Mouse (Mus musculus) thymus, postnatal 10 days (tissue): ENCODE results near the gene Robo2.
"Not testable (repeated sequence)": the region's sequence is repeated elsewhere in the genome, so short reads cannot be mapped to it uniquely, and the experiment has no call there.

Experiments
- DNase-seq, 2 experiments: peaks; one replicate each; pipeline ENCODE4 v3.0.0; 2021; ENCODE audit warnings: low spot score in 2 of 2

Gene Robo2

GRCm38 (mm10) chr16:74200705-74201104 is 210.9 kb downstream of the Robo2 start:
- DNase-seq = no peak

- DNase-seq = no peak
Observed at GRCm38 (mm10) chr16:74200024-74200703, 211.5 kb downstream of the Robo2 start.

DNA sequence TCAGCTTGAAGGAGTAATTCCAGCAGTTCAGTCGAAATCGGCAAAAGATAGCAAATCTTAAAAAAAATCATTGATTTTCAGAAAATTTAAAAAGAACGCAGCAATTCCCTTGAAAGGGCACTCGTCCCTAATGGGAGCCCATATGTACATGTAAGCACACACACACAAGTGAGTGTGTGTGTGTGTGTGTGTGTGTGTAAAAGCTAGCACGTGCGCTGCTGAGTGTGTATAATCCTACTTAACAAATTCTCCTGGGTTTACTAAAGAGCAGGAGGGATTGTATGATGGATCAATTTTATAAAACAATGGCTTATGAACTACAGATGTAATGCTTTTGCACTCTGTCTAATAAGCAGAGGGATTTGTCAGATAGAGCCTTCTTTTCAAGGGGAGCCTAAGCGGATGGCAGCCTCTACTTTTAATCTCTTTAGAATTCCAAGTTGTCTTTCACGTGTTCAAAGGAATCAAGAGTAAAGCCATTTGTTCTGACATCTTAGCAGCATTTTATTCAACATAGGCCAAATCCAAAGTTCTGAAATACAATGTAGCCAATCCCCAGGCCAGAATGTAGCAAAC is 218.6 kb downstream of the Robo2 start:
- no peak for DNase-seq

DNA sequence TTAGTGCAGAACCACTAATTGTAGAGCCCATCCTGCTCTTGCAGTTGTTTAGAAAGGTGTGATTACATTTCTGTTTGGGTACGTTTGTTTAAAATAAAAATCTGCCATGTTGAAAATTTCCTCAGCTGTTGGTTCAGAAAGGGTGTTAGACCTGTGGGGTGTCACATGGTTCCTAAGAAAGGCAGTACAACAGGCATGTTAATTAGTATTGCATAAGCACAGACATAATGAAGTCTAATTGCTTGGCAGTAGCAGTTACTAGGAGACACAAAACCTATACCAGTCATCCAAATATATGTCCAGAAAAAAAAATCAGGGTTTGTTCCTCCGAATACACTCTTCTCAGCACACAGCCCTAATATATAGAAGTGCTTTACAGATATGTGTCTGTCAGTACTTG is 220.0 kb downstream of the Robo2 start:
- no peak for DNase-seq

DNA sequence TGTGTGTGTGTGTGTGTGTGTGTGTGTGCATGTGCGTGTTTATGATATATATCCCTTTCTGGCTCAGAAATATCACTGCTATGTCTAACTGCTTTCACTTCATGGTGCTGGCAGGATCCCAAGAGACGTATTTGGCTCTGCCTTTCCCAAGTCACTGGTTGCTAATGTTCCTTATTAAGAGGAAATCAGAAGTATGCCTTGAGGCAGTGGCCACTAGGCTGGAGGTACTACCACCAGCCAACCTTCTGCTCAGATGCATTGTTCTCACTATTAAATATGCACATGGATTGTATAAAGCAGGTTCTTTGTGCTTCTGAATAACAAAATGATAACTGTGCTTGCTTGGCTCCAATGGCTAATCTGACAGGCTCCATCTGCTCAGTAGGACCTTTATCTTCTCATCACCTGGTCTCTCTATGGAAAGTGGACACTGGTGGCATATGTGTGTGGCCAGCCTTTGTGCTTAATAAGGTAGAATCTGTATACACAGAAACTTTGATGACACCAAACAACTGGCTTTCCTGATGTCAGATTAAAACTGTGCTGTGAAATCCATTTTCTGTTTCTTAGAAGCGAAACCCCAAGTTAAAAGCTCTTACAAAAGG is 229.0 kb downstream of the Robo2 start:
- DNase-seq = no peak

GRCm38 (mm10) chr16:74172673-74173072 is 239.0 kb downstream of the Robo2 start:
- DNase-seq = no peak

DNA sequence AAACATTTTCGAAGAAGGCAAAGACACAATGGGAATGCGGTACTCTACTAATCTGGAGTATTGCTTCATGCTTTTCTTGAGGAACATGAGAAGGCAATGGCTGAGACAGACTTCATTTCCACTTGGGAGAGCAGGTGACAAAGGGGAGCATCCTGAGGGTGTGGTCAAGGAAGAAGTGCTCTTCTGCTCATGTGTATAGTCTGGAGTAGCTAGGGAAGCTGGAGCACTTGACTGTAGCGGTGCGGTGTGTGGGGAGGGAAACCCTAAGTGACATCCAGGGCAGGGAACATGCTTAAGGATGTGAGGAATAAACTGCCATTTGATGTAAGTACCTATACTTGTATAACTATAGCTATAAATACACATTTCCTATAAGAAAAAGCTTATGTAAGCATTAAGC is 242.0 kb downstream of the Robo2 start:
- no peak for DNase-seq

DNA sequence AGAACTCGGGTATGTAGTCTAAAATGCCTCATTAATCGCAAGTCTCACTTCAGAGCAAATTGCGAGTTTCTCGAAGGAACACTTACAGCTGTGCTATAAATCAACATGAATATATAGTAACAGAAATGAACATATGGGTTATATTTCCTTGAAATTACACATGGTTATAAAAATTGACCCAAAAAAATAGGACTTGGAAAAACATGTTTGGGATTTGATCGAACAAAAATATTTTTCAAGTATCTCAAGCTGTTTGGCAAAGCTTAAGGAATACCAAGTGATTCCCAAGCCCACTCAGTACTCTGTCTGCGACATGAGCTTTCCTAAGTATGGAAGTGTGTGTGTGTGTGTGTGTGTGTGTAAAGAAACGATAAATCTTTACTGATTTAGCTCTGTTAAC is 242.5 kb downstream of the Robo2 start:
- DNase-seq = no peak

GRCm38 (mm10) chr16:74167832-74168231 is 243.8 kb downstream of the Robo2 start:
- no peak for DNase-seq

DNA sequence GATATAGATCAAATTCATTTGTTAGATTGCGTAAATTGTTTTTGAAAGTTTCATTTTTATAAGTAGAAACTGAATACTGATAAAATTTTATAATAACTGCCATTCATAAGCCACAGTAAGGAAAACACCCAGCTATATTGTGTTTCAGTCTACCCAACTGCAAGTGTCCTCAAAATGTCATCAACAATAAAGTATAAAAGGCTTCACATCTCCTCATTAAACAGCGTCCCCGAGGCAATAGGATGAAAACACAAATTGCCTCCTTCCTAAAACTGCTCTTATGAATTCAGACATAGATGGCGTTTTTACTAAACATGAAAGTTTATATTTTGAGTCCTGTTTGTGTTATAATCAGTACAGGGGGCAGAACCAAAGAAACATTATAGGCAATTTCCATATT is 249.6 kb downstream of the Robo2 start:
- DNase-seq = no peak

DNA sequence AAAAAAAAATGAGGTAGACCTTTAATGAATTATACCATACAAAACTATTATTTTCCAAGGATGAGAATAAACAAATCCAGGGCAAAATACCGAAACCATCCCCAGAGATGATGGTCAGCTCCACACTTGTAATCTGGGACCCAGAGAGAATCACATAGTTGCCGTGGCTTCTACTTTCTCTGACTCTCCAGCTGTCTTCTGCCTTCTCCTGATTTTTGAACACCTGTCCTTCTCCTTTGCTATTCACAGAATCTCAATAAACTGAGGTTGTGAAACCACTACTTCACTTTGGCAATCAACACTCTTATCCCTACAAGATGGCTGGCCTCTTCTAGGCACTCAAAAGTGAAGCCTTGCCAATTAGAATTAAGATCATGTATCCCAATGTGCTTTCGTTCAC is 252.4 kb downstream of the Robo2 start:
- DNase-seq = no peak

- DNase-seq = no peak
Observed at GRCm38 (mm10) chr16:74136181-74136580, 275.4 kb downstream of the Robo2 start.

GRCm38 (mm10) chr16:74132833-74133232 is 278.8 kb downstream of the Robo2 start:
- DNase-seq = no peak

- no peak for DNase-seq
Observed at GRCm38 (mm10) chr16:74131370-74131769, 280.3 kb downstream of the Robo2 start.

DNA sequence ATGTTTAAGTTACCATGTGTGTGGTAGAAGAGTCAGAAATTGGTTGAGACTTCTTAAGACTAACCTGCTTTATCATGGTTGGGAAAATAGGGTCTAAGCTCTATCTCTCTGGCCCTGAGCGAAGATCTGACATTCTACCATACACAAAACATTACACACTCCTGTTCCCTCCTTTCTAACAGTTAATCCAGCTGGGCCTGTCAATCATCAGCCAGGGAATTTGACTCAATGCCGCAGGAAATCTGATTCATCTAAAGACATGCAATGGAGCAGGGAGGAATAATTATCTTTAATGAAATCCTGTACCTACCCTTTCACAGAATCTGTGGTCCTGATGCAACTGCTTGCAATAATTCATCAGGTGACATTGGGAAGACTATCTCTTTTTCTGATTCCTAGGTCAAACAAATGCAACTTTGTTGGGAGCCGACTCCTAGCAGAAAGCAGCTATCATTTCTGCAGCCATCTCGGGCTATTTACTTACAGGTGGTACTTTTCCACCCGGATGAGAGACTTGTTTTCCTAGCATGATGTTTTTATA is 283.1 kb downstream of the Robo2 start:
- no peak for DNase-seq

GRCm38 (mm10) chr16:74113155-74113554 is 298.5 kb downstream of the Robo2 start:
- no peak for DNase-seq

DNA sequence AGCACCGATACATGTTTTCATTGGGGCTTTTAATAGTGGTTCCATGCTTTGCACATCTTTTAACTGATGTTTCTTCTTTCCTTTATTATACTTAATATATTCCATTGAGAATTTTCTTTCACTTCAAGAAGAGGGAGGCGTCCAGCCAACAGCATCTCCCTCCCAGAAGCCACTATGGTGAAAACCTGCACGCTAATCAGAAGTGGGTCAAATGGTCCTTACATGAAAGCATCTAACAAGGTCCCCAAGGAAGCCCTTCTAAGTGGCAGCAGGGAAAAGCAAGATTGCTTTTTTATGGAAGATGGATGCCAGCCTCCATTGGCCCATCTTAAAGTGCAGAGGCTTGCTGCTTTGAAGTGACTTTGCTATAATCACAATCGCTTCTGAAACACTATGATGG is 300.5 kb downstream of the Robo2 start:
- no peak for DNase-seq

DNA sequence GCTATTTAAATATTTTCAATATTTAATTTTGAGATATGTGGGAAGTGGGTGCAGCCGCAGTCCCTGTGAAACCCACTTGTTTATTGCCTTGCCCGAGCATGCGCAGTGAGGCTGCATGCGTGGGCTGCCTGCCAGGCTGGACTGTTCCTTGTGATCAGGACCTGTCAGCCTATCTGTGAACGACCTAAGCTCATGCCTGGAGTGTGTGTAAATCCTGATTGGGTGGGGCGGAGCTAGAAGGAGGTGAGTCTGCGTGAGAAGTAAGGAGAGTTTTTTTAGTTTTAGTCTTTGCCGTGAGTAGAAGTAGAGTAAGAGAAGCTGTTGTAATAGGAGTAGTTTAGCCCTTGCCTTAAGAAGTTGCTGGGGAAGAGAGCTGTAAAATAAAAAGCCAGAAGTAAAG is 307.2 kb downstream of the Robo2 start:
- DNase-seq = not testable (repeated sequence)

- DNase-seq = no peak
Observed at GRCm38 (mm10) chr16:74092997-74093801, 318.4 kb downstream of the Robo2 start.

DNA sequence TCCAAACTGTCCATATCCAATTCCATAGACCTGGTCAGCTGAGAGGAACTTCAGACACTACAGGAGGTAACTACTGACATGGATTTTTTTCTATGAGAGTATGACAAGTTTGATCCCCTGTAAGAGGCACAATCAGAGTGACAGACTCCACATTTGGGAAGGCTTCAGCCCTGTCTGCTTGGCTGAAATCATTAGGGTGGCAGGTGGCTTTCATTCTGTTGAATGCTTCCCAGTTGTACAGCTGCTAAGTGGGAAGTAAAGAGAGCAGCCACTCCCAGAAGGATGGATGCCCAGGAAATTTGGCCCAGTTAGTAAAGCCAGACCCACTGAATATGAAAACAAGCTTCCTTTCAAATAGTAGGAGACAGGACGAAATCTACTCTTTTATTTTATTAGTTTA is 321.7 kb downstream of the Robo2 start:
- DNase-seq = no peak

DNA sequence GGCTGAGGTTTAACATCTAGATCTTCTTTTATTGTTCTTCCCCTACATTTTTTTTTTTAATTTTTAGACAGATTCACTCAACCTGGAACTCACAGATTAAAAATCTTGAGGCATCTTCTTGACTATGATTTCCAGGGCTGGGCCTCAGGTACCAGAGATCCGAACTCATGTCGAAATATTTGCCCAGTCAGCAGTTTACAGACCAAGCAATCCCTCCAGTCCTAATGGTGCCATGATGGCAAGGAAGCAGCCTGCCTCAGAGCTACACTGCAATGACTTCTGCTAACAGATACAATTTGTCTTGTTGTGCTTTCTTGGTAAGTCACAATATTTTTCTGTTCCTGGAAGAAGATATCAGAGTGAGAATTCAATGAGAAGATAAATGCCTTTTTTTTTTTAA is 327.4 kb downstream of the Robo2 start:
- DNase-seq = no peak

- no peak for DNase-seq
Observed at GRCm38 (mm10) chr16:74072671-74073070, 339.0 kb downstream of the Robo2 start.
